Mouse (Mus musculus) embryonic fibroblast, embryonic 13.5 days (primary cell): Measurements from ENCODE around the gene Map3k21. TPM values are rescaled to one million over a fixed set of nuclear protein-coding genes. Genes with fewer than 3 reads are reported as not detected.

ENCODE experiments used
- H3K27ac ChIP-seq: 2 replicates; pipeline ENCODE4 v1.5.1; 2012; ENCODE audit warnings: low read length, control low read depth, inconsistent platforms; ENCODE audit not compliant: insufficient read depth
- H3K4me1 ChIP-seq: 2 replicates; pipeline ENCODE4 v1.6.1; 2011; ENCODE audit warnings: low read length; ENCODE audit not compliant: control insufficient read depth, insufficient read depth
- H3K4me3 ChIP-seq: 2 replicates; pipeline ENCODE4 v1.5.1; 2011; ENCODE audit warnings: mild to moderate bottlenecking, control low read depth, low read length; ENCODE audit not compliant: insufficient read depth
- CTCF ChIP-seq: IDR thresholded peaks from 2 replicates; pipeline ENCODE4 v1.5.1; 2011; ENCODE audit warnings: mild to moderate bottlenecking, control low read depth, low read length, moderate library complexity, borderline replicate concordance; ENCODE audit not compliant: insufficient read depth
- POLR2A ChIP-seq: IDR thresholded peaks from 2 replicates; pipeline ENCODE4 v1.6.1; 2011; ENCODE audit warnings: low read depth, mild to moderate bottlenecking, control low read depth, low read length, moderate library complexity
- polyA plus RNA-seq: library from polyadenylated mRNA; stranded (reverse); fragments of >200 nt; gene quantifications from 2 replicates; pipeline ENCODE4 v1.2.4, GENCODE M21; 2011; ENCODE audit warnings: low read depth; ENCODE audit not compliant: missing spikeins, insufficient read length

The Map3k21 gene
- polyA plus RNA-seq, 1 experiment: not detected

DNA sequence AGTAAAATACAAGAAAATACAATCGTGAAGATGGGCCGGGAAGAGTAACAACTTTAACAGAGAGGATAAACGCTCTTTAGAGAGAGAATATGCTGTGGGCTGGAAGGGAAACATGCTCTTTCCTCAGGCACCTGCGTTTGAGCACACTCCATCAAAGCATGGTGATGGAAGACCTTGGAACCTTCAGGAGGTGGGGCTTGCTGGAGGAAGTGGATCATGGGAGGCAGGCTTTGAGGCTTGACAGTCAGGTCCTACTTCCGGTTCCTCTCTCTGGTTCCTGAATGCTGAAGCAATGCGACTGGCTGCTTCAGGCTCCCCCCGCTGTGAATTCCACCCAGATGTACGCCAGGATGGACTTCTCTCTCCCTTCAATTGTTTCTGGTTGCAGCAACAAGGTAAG lies 49.8 kb downstream of the Map3k21 start:
- Histone ChIP-seq H3K4me1 (no peaks in the 10 kb centered on the region), H3K4me3 (no peak overlapping the region), H3K27ac (no peak overlapping the region)
- TF ChIP-seq POLR2A: no peak
- no peak for TF ChIP-seq CTCF

DNA sequence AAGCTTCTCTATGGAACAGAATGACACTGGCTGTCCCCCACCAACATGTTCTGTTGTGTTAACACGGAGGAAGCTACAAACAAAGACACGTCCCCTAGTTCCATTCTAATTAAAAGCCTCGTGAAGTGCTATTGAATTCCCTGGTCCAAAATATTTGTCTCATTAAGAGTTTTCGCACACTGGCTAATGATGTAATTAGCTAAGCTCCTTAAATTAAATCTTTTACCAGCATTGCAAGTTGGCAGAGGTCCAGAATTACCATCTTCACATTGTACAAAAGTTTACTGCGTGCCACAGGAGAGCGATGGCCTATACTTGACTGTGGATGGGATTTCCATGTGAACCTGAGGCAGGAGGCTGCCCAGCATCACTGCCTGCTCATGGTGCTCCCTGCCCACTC lies 51.5 kb downstream of the Map3k21 start:
- Histone ChIP-seq H3K4me1 (no peaks in the 10 kb centered on the region), H3K27ac (no peak overlapping the region), H3K4me3 (no peak overlapping the region)
- TF ChIP-seq CTCF (no peak), POLR2A (no peak)

DNA sequence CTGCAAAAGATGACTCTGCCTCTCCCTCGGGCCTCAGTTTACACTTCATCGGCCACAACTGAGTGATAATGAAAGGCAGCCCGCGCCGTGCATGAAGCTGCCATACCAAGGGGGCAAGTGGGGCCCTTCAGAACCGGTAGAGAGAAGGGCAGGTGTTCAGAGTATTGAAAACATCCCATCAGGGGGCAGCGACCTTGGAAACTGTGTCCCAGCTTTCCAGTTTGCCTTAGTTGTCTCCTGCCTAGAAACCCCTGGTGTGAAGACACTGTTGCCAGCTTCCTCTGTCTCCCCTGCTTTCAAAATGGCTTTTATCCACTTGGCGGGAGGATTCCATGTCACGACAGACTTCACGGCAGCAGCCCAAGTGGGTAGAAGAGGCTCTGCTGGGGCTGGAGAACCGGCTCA lies 53.6 kb downstream of the Map3k21 start:
- H3K4me3 ChIP-seq: no peak overlapping the region
- no peak overlapping the region for H3K27ac ChIP-seq
- H3K4me1 ChIP-seq: no peaks in the 10 kb centered on the region
- TF ChIP-seq POLR2A (no peak), CTCF (no peak)

DNA sequence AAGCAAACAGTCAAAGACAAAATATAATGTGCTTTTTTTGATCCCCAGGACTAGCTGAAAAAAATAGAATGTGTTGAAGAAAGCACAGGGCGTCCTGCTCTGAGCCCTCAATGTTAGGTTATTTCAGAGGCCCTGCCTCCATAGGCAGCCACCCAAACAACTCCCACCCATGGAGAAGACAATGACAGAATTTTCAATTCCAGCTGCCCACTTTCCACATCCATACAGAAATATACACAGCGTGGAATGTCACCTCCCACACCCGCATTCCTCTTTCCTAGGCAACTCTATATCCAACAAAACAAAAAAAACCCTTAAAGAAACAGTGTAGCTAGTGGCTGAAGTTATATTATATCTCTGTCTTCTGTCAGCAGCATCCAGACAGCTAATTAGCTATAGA lies 61.1 kb downstream of the Map3k21 start:
- no peak overlapping the region for H3K27ac ChIP-seq
- no peak for TF ChIP-seq POLR2A
- TF ChIP-seq CTCF: no peak
- H3K4me1 ChIP-seq: no peaks in the 10 kb centered on the region
- no peak overlapping the region for H3K4me3 ChIP-seq

DNA sequence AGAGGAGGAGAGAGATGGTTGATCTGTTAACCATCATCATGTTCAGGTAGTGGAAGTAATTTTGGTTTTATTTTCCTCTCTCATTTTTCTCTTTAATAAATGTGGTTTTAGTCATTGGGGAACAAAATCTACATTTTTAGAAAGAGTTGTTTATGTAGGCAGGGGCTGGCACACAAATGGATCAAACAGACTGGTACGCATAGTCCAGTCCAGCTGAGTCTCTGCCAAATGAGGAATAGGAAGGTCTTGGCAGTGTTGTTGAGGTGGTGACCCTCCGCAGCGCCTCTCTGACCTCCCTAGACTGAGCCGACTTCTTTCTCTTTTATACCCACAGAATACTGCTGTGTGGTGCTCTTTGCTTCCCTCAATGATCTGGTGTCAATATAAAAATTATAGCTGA lies 65.7 kb downstream of the Map3k21 start:
- no peaks in the 10 kb centered on the region for H3K4me1 ChIP-seq
- TF ChIP-seq POLR2A (no peak), CTCF (no peak)
- no peak overlapping the region for H3K4me3 ChIP-seq
- H3K27ac ChIP-seq: no peak overlapping the region

DNA sequence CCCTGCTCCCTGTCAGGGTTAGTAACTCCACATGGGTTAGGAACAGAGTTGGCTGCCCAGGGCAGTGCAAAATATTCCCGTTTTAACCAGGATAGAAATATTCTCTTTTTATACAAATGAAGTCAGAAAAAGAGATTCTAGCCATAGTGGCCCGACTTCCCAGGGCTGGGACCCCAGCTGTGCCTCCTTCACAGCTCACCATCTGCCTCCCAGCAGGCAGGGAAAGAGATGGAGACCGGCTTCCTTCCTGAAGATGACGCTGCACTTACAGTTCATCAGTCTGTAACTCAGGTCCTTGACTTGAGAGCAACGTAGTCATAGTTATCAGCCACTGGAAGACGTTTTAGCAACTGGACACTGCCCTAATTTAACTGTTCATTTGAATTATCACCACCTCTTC lies 70.6 kb downstream of the Map3k21 start:
- no peak overlapping the region for H3K4me3 ChIP-seq
- TF ChIP-seq CTCF (no peak), POLR2A (no peak)
- H3K27ac ChIP-seq: no peak overlapping the region
- H3K4me1 ChIP-seq: no peaks in the 10 kb centered on the region

DNA sequence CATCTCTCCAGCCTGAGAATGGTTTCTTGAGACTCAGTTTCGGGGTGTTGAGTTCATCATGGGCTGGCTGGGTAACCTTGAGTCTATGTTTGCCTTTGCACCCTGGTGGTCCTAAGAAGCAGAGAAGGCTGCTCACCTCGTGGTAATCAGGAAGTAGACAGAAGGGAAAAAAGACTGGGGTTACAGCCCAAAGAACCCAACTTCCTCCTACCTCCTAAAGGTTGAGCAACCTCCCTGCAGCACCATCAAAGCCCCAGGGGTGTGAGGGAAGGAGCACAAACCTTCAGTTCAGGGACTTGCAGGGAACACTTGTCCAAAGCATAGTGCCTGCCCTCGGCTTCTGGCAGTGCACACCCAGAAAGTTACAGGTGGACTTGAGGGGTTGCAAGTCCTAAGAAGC lies 73.3 kb downstream of the Map3k21 start:
- TF ChIP-seq CTCF (no peak), POLR2A (no peak)
- H3K4me3 ChIP-seq: no peak overlapping the region
- H3K27ac ChIP-seq: no peak overlapping the region
- no peaks in the 10 kb centered on the region for H3K4me1 ChIP-seq

DNA sequence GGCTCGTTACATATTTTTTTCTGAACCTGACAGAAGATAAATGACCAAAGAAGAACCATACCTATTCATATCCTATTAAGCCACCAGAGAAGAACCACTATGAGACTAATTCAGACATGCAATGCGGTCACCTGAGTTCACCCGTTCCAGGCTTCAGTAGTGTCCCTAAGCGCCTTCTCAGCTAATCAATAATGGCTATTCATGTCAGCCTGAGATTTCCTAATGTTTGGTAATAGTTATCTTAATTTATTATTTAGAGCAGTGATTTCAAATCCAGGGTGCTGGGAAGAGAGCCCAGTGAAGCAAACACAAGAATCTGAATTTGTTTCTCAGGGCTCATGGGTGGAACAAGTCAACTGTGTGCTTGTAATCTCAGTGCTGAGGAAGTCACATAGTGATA lies 73.9 kb downstream of the Map3k21 start:
- Histone ChIP-seq H3K4me3 (no peak overlapping the region), H3K4me1 (no peaks in the 10 kb centered on the region), H3K27ac (no peak overlapping the region)
- TF ChIP-seq POLR2A (no peak), CTCF (no peak)

DNA sequence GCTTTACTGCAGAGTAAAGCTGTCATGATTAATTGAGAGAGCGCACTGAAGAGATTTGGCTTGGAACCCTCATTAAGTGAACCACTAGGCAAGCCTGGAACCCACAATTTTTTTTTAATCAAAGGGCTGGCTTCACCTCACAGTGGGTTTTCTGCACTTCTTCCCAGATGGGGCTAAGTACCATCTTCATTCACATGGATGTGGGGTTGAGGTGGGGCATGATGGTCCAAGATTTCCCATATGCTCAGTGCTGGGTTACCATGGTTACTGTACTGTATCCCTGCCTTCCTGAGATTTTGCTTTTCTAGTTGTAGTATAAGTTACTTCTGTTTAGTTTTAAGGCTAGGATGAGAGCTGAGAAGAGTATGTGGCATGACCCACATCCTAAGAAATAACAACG lies 75.1 kb downstream of the Map3k21 start:
- Histone ChIP-seq H3K27ac (no peak overlapping the region), H3K4me3 (no peak overlapping the region), H3K4me1 (no peaks in the 10 kb centered on the region)
- TF ChIP-seq POLR2A (no peak), CTCF (no peak)

DNA sequence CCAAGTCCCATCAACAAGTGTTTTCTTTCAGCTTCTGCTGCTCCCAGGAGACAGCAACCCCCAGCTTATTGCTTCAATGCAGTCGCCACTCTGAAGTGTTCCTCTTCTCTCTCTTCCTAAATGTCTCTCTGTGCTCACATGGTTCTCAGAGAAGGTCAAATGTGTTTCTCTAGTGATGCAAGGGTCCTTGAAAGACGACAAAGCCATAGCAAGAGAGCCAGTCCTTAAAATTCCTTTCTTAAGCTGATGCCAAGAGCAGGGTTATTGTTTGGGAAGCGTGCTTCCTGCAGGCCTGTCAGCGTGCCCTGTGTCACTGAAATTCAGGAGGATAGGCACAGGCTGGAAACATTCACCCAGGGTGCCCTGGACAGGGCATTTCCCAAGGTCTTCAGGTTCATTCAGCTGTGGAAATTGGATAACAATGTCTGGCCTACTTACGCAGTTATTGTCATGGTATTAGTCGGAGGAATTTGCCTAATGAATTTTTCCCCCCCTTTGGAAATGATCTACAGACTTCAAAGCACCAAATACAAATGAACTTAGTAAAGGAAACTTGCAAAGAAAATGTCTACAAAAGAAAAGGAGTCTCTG lies 76.8 kb downstream of the Map3k21 start:
- Histone ChIP-seq H3K4me3 (no peak overlapping the region), H3K4me1 (no peaks in the 10 kb centered on the region), H3K27ac (no peak overlapping the region)
- no peak for TF ChIP-seq POLR2A
- TF ChIP-seq CTCF: no peak

DNA sequence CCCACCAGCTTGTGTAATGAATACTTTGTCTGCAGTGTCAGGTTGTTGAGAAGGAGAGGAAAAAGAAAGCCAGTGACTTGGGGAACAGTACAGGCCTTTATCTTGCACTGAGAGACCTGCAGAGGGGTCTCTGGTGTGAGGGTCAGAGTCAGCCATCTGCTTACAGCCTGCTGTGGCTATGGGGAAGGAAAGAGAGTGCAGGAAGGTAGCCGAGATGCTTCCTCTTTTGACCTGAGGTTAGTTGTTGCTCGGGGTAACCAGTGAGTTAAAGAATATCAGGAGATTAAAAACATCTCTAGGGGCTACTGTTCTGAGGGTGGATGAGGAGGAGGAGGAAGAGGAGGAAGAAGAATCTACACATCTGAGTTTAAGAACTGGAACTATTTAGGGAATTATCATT lies 77.7 kb downstream of the Map3k21 start:
- Histone ChIP-seq H3K4me1 (no peaks in the 10 kb centered on the region), H3K4me3 (no peak overlapping the region), H3K27ac (no peak overlapping the region)
- no peak for TF ChIP-seq POLR2A
- TF ChIP-seq CTCF: no peak
